Mouse (Mus musculus) brain, embryonic 14.5 days (tissue): Measurements from ENCODE around the gene Opcml.

Source experiments
- CTCF ChIP-seq: fragments of 200-500 bp; IDR thresholded peaks from 2 replicates; pipeline ENCODE4 v1.5.1; 2012; ENCODE audit warnings: inconsistent platforms, mild to moderate bottlenecking, moderate library complexity, borderline replicate concordance; ENCODE audit not compliant: insufficient read depth, insufficient read length; ENCODE audit errors: extremely low read depth
- POLR2A ChIP-seq: fragments of 200-500 bp; IDR thresholded peaks from 2 replicates; pipeline ENCODE4 v1.6.1; 2012; ENCODE audit warnings: mild to moderate bottlenecking, inconsistent platforms, borderline replicate concordance; ENCODE audit not compliant: poor library complexity, insufficient read depth, insufficient read length, severe bottlenecking; ENCODE audit errors: extremely low read depth

DNA sequence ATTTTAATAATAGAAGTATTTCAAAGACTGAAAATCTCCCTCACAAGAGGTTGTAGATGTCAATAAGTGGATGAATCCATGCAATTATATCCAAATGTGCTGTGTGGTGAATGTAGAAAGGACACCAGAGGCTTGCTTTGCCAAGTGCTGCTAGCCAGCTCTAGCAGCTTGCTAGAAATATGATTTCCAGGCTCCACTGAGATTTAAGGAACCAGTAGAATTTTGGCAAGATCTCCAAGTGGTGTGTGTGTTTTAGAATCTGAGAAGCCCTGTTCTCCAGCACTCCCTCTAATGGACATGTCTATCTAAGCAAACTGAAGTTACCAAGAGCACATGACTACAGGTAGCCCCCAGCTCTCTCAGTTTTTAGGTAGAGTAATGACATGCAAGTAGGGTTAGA lies 21.8 kb upstream of the Opcml start:
- TF ChIP-seq CTCF (no peak), POLR2A (no peak)
